ENCODE assay signal across 30 mouse cellular contexts in the genomic region with DNA sequence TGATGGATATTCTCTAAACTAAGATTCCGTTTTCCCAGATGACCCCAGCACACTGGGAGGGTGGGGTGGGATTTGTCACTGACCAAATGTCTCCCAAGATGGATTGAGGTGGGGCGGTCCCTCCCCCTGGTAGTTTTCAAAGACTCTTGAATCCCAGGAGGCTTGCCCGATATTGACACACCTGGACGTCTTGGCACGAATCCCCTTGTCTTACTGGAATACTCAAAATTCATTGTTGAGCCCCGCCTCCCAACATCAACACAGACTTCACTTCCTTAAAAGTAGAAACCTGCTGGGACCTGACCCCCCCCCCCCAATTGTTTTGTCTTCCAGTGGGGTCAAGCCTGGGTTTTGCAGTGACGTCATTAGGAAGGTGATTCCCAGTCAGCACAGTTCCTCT. TPM values are rescaled to one million over a fixed set of nuclear protein-coding genes. Genes with fewer than 3 reads are reported as not detected.
DNase-seq lines count a peak whose midpoint lies in the region; ATAC-seq lines count a peak whose summit lies in the region.
"Had no signal": no experiment of that assay in that cellular context is flagged by ENCODE, and none has a peak within 500 bp of the region (broad histone marks: within the 10 kb centered on the region; RNA-seq: fewer than 3 reads in every experiment).

No protein-coding gene starts in this region.

- H3K27me3 ChIP-seq in embryonic facial prominence, embryonic 14.5 days (replicated peaks; ENCODE audit: control insufficient read depth, insufficient read depth, low read length) = no peaks in the 10 kb centered on the region
- no peaks in the 10 kb centered on the region for H3K27me3 ChIP-seq in embryonic facial prominence, embryonic 10.5 days (replicated peaks; ENCODE audit: low read depth, poor library complexity, severe bottlenecking)
- H3K27me3 ChIP-seq in lung, embryonic 16.5 days (ENCODE audit: control insufficient read depth, insufficient read depth, low read depth, low read length) = no peaks in the 10 kb centered on the region
- H3K27me3 ChIP-seq: embryonic facial prominence, embryonic 15.5 days; forebrain, embryonic 12.5 days; heart, embryonic 15.5 days; intestine, embryonic 15.5 days; limb, embryonic 13.5 days; midbrain, embryonic 12.5 days; neural tube, embryonic 12.5 days had no signal

- no peak overlapping the region for H3K9ac ChIP-seq in embryonic facial prominence, embryonic 14.5 days (ENCODE audit: low read depth, low read length)
- no peak overlapping the region for H3K9ac ChIP-seq in lung, embryonic 16.5 days (ENCODE audit: low read length)
- H3K9ac ChIP-seq: embryonic facial prominence, embryonic 15.5 days; forebrain, embryonic 12.5 days; heart, embryonic 15.5 days; intestine, embryonic 15.5 days; limb, embryonic 13.5 days; midbrain, embryonic 12.5 days; neural tube, embryonic 12.5 days had no signal

- H3K36me3 ChIP-seq in embryonic facial prominence, embryonic 14.5 days (ENCODE audit: control insufficient read depth, insufficient read depth, low read length) = no peaks in the 10 kb centered on the region
- H3K36me3 ChIP-seq in embryonic facial prominence, embryonic 10.5 days (replicated peaks) = no peaks in the 10 kb centered on the region
- H3K36me3 ChIP-seq in lung, embryonic 16.5 days (ENCODE audit: control insufficient read depth, insufficient read depth, low read length) = no peaks in the 10 kb centered on the region
- H3K36me3 ChIP-seq: embryonic facial prominence, embryonic 15.5 days; forebrain, embryonic 12.5 days; G1E; heart, embryonic 10.5 days; heart, embryonic 15.5 days; intestine, embryonic 15.5 days; limb, embryonic 13.5 days; midbrain, embryonic 12.5 days; neural tube, embryonic 12.5 days had no signal

- H3K4me2 ChIP-seq in embryonic facial prominence, embryonic 14.5 days (ENCODE audit: low read depth, low read length) = no peak overlapping the region
- no peak overlapping the region for H3K4me2 ChIP-seq in lung, embryonic 16.5 days (ENCODE audit: low read depth, low read length)
- H3K4me2 ChIP-seq: embryonic facial prominence, embryonic 15.5 days; forebrain, embryonic 12.5 days; heart, embryonic 15.5 days; intestine, embryonic 15.5 days; limb, embryonic 13.5 days; liver, embryonic 11.5 days; midbrain, embryonic 12.5 days; neural tube, embryonic 12.5 days had no signal

- no peak for ATAC-seq in embryonic facial prominence, embryonic 14.5 days (ENCODE audit: low read depth)
- ATAC-seq in lung, embryonic 16.5 days (ENCODE audit: low read depth) = peak; percentile 60; the same call in 1 of the 2 replicates
- ATAC-seq: hindbrain, embryonic 16.5 days; intestine, embryonic 15.5 days had no signal

- no peaks in the 10 kb centered on the region for H3K9me3 ChIP-seq in embryonic facial prominence, embryonic 14.5 days (ENCODE audit: control insufficient read depth, low read length)
- no peaks in the 10 kb centered on the region for H3K9me3 ChIP-seq in embryonic facial prominence, embryonic 10.5 days
- no peaks in the 10 kb centered on the region for H3K9me3 ChIP-seq in lung, embryonic 16.5 days (ENCODE audit: control insufficient read depth, low read length)
- H3K9me3 ChIP-seq: embryonic facial prominence, embryonic 15.5 days; forebrain, embryonic 12.5 days; G1E; heart, embryonic 10.5 days; heart, embryonic 15.5 days; intestine, embryonic 15.5 days; limb, embryonic 13.5 days; midbrain, embryonic 12.5 days; neural tube, embryonic 12.5 days had no signal

- no peak overlapping the region for H3K27ac ChIP-seq in embryonic facial prominence, embryonic 14.5 days (replicated peaks; ENCODE audit: low read depth, low read length)
- H3K27ac ChIP-seq in embryonic facial prominence, embryonic 10.5 days (replicated peaks) = no peak overlapping the region
- no peak overlapping the region for H3K27ac ChIP-seq in lung, embryonic 16.5 days (ENCODE audit: low read length)
- H3K27ac ChIP-seq: embryonic facial prominence, embryonic 15.5 days; forebrain, embryonic 12.5 days; heart, embryonic 10.5 days; heart, embryonic 15.5 days; intestine, embryonic 15.5 days; kidney, postnatal 0 days; limb, embryonic 13.5 days; midbrain, embryonic 12.5 days; neural tube, embryonic 12.5 days had no signal

- WGBS in embryonic facial prominence, embryonic 14.5 days = 74% methylated on average over 7 of the region's 7 CpGs
- WGBS in embryonic facial prominence, embryonic 10.5 days = 87% methylated on average over 7 of the region's 7 CpGs
- 45% methylated on average over 7 of the region's 7 CpGs for WGBS in lung, embryonic 16.5 days

- peak; percentile 40 for DNase-seq in embryonic facial prominence, embryonic 14.5 days (ENCODE audit: low spot score)
- no peak for DNase-seq in embryonic facial prominence, embryonic 10.5 days (ENCODE audit: low spot score)
- peak; percentile 81 for DNase-seq in lung, postnatal 36 days
- no peak for DNase-seq in layer of hippocampus, adult 18-20 months (ENCODE audit: low spot score in 2 of 2)
- no peak for DNase-seq in embryo, embryonic 10.5 days (ENCODE audit: low spot score)
- DNase-seq in right cerebral cortex, adult 18-20 months = no peak
- DNase-seq: adrenal gland, adult 8-10 months; cerebellum, adult 11 months; cerebellum, adult 9-10 months; gastrocnemius, postnatal 14 days; heart, adult 11 months; kidney, adult 8-10 months; kidney, postnatal 4 days; layer of hippocampus, adult 9-11 months; right cerebral cortex, postnatal 4 days had no signal

- no peak overlapping the region for H3K4me3 ChIP-seq in embryonic facial prominence, embryonic 14.5 days (ENCODE audit: low read depth, low read length)
- H3K4me3 ChIP-seq in embryonic facial prominence, embryonic 10.5 days = no peak overlapping the region
- H3K4me3 ChIP-seq in lung, embryonic 16.5 days (ENCODE audit: low read length) = no peak overlapping the region
- H3K4me3 ChIP-seq: embryonic facial prominence, embryonic 15.5 days; forebrain, embryonic 12.5 days; heart, embryonic 10.5 days; heart, embryonic 15.5 days; intestine, embryonic 15.5 days; limb, embryonic 13.5 days; midbrain, embryonic 12.5 days; myocyte; neural tube, embryonic 12.5 days had no signal

- H3K4me1 ChIP-seq in embryonic facial prominence, embryonic 14.5 days (ENCODE audit: control insufficient read depth, insufficient read depth, low read length) = no peaks in the 10 kb centered on the region
- no peaks in the 10 kb centered on the region for H3K4me1 ChIP-seq in embryonic facial prominence, embryonic 10.5 days
- no peaks in the 10 kb centered on the region for H3K4me1 ChIP-seq in lung, embryonic 16.5 days (replicated peaks; ENCODE audit: control insufficient read depth, insufficient read depth, low read length)
- H3K4me1 ChIP-seq: embryonic facial prominence, embryonic 15.5 days; forebrain, embryonic 12.5 days; heart, embryonic 15.5 days; intestine, embryonic 15.5 days; limb, embryonic 13.5 days; midbrain, embryonic 12.5 days; neural tube, embryonic 12.5 days had no signal

RNA-seq across cellular contexts. Expression of a gene that starts 32.4 kb away (rescaled TPM):
- polyA plus RNA-seq in embryonic facial prominence, embryonic 14.5 days (2014; fragmentation: Nextera tagmentation; extraction: Ambion mirVana) = 13.3 and 15.6 TPM in 2 replicates
- polyA plus RNA-seq in embryonic facial prominence, embryonic 10.5 days (2016; fragmentation: Nextera tagmentation; extraction: Ambion mirVana) = 0.61 and 0.78 TPM in 2 replicates
- polyA plus RNA-seq in lung, embryonic 16.5 days (2015; fragmentation: Nextera tagmentation; extraction: Ambion mirVana) = 2.6 and 3.2 TPM in 2 replicates
- total RNA-seq in layer of hippocampus, adult 18-20 months (2021) = 10 to 100 TPM; 21.8 to 22.1 TPM
- total RNA-seq: megakaryocyte, adult 5-6 weeks had no signal
- polyA plus RNA-seq: G1E had no signal

RNA-seq across cellular contexts. Expression of a gene that starts 51.0 kb away (rescaled TPM):
- polyA plus RNA-seq in embryonic facial prominence, embryonic 14.5 days (2014; fragmentation: Nextera tagmentation; extraction: Ambion mirVana) = 31.6 and 35.1 TPM in 2 replicates
- polyA plus RNA-seq in embryonic facial prominence, embryonic 10.5 days (2016; fragmentation: Nextera tagmentation; extraction: Ambion mirVana) = 3.9 and 4.2 TPM in 2 replicates
- 9.0 and 11.8 TPM in 2 replicates for polyA plus RNA-seq in lung, embryonic 16.5 days (2015; fragmentation: Nextera tagmentation; extraction: Ambion mirVana)
- total RNA-seq in layer of hippocampus, adult 18-20 months (2021) = 100 to 1,000 TPM; 222 to 231 TPM
- total RNA-seq: megakaryocyte, adult 5-6 weeks had no signal
- polyA plus RNA-seq: G1E had no signal

Comparison
In these comparisons a context has a peak if more than half of its experiments do, and no peak if none do; other contexts are left out.
1. DNase-seq: peak in embryonic facial prominence, embryonic 14.5 days (single experiment) and lung, postnatal 36 days (single experiment); none in embryonic facial prominence, embryonic 10.5 days (single experiment), layer of hippocampus, adult 18-20 months (0 of 2), embryo, embryonic 10.5 days (single experiment) and right cerebral cortex, adult 18-20 months (single experiment).